Mouse (Mus musculus) liver, embryonic 14.5 days (tissue): ENCODE results near the gene Wrap53.
"Not testable (repeated sequence)": the region's sequence is repeated elsewhere in the genome, so short reads cannot be mapped to it uniquely, and the experiment has no call there.

Source experiments
- CTCF ChIP-seq: IDR thresholded peaks from 2 replicates; pipeline ENCODE4 v1.5.1; 2016; ENCODE audit warnings: antibody characterized with exemption, low read depth, control low read depth
- EP300 ChIP-seq: IDR thresholded peaks from 2 replicates; pipeline ENCODE4 v1.6.1; 2016; ENCODE audit warnings: antibody characterized with exemption, low read depth

GRCm38 (mm10) chr11:69541741-69542140 lies 38.3 kb downstream of the Wrap53 start:
- not testable (repeated sequence) for TF ChIP-seq CTCF, EP300
